Mouse (Mus musculus) brain, embryonic 14.5 days (tissue): ENCODE data around the gene Mpped1. TPM values are rescaled to one million over a fixed set of nuclear protein-coding genes. Genes with fewer than 3 reads are reported as not detected.
A peak's percentile ranks its signal among the peaks of the same experiment; 100 is the strongest.

Source experiments
- DNase-seq: peaks from one replicate; pipeline ENCODE4 v3.0.0-alpha.2; 2011; ENCODE audit warnings: low read depth
- CTCF ChIP-seq: fragments of 200-500 bp; IDR thresholded peaks from 2 replicates; pipeline ENCODE4 v1.5.1; 2012; ENCODE audit warnings: inconsistent platforms, mild to moderate bottlenecking, moderate library complexity, borderline replicate concordance; ENCODE audit not compliant: insufficient read depth, insufficient read length; ENCODE audit errors: extremely low read depth
- POLR2A ChIP-seq: fragments of 200-500 bp; IDR thresholded peaks from 2 replicates; pipeline ENCODE4 v1.6.1; 2012; ENCODE audit warnings: mild to moderate bottlenecking, inconsistent platforms, borderline replicate concordance; ENCODE audit not compliant: poor library complexity, insufficient read depth, insufficient read length, severe bottlenecking; ENCODE audit errors: extremely low read depth
- polyA plus RNA-seq: library from polyadenylated mRNA; depleted of rRNA; stranded (reverse); fragments of >200 nt; gene quantifications from 2 replicates; pipeline ENCODE4 v1.2.3, GENCODE M21; 2012

Gene Mpped1
- polyA plus RNA-seq, 1 experiment, result 51.5 TPM

DNA sequence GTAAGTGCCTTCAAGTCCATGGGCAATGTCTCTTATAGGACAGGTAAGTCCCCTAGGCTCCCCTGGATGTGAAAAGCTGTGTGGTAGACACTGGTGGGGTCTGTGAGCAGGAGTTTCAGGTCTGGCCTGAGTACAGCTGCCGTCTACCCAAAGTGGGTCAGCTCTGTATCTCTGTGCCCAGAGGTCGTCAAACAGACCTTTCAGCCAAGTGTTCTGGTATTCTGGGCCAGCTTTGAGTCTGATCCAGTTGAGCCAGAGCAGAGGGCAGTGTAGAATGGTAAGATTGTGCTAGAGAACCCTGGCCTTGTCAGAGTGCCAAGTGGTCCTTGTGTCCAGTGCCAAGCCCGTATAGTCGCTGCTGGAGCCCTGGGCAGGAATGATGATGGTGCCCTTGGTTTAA, 6.3 kb upstream of the Mpped1 start:
- no peak for TF ChIP-seq CTCF
- no peak for TF ChIP-seq POLR2A
- DNase-seq, result no peak

DNA sequence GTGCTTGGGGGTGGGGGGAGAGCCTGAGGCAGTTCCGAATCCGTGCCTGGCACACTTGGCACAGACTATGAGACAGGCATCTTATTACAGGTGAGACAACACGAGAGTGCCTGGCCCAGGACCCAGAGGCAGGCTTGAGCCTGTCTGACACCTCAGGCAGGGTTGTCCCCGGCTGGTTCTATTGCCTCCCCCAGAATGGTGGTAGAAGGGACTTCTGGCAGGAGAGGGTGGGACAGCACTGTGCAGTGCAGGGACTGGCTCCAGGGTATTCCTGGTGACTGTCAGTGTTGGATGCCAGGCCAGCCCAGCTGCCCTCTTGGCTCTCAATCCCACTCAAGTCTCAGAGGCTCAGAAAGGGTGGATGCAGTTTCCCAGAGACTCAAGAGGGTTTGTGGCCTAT, 4.3 kb upstream of the Mpped1 start:
- TF ChIP-seq POLR2A, result no peak
- no peak for TF ChIP-seq CTCF
- DNase-seq, result peak; percentile 77

- TF ChIP-seq POLR2A (no peak), CTCF (no peak)
Measured at GRCm38 (mm10) chr15:83776265-83777000, 2.8 kb upstream of the Mpped1 start.

GRCm38 (mm10) chr15:83777476-83777875, 1.8 kb upstream of the Mpped1 start:
- DNase-seq, result no peak
- TF ChIP-seq CTCF (no peak), POLR2A (no peak)

More at GRCm38 (mm10) chr15:83776265-83777000, 2.8 kb upstream of the Mpped1 start:
- DNase-seq, result no peak

DNA sequence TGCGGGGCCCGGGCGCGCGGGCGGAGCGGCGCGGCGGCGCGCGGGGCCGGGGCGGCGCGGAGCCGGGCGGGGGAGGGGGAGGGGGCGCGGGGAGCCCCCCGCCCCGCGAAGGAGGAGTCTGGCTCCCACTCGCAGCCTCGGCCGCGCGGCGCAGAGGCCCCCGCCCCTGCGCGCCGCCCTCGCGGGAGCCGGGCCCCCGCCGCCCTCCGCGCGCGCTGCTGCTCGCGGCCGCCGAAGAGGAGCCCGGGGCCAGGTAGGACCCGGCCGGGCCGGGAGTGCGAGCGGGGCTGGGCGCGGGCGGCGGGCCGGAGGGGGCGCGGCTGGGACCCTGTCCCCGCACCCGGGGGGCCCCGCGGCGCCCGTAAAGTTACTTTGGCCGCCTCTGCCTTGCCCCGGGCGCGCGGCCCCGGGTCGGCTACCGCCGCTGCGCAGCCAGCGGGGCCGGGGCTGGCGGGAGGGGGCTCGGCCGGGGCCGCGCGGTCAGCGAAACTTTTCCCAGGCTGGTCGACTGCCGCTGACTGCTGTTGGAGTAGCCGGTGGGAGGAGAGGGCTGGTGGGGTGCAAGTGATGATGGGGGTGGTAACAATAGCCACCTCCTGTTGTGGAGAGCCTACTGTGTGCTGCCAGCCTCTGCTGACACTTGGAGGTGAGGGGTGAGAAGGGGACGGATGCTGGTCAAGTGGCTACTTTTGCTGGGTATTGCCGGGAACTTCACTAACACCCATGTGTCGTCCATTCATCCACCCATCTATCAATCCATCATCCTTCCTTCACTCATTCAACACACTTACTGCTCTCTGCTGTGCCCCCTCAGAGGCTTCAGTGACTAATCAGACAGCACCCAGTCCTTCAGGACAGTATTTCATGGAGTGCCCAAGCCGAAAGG, 831 bp downstream of the Mpped1 start:
- TF ChIP-seq CTCF, result no peak
- TF ChIP-seq POLR2A, result no peak
- DNase-seq, result peak; percentile 67

- peak; percentile 79 for DNase-seq
Measured at GRCm38 (mm10) chr15:83781304-83781703, 2.0 kb downstream of the Mpped1 start.

DNA sequence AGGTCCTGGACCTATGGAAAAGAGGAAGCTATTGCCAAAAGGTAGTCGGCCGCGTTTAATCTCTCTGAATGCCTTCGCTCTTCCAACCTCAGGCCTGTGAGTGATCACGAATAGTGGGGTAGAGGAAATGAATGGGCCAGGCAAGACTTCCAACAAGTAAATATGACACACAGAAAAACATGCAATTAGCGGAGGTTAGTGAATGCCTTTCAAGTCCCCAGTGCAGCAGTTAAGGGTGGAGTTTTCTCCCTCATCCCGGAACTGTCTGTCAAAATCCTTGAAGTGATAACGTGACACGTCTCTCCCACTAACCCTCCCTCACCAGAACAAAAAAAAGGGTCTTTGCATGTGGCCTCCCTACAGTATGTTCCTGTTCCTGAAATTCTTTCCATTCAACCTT, 3.0 kb downstream of the Mpped1 start:
- TF ChIP-seq CTCF, result no peak
- TF ChIP-seq POLR2A, result no peak
- peak; percentile 72 for DNase-seq

More at GRCm38 (mm10) chr15:83781304-83781703, 2.0 kb downstream of the Mpped1 start:
- TF ChIP-seq POLR2A, result no peak
- TF ChIP-seq CTCF, result no peak

GRCm38 (mm10) chr15:83784772-83785171, 5.5 kb downstream of the Mpped1 start:
- DNase-seq, result no peak

DNA sequence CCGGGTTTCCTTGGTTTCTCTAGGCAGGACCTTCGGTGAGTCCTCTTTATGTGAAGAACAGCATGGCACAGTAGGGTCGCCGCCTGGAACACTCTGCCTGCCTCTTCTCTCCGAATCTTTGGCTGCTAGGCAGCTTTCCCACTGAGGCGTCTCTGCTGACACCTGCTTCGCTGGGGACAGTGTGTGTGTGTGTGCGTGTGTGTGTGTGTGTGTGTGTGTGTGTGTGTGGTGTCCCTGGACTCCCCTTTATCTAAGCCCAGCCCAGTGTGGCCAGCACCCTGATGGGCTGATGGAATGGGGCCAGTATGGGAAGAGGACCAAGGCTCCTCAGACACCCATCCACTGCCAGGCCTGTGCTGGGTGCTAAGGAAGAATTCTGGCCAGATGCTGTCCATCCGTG, 9.8 kb downstream of the Mpped1 start:
- TF ChIP-seq POLR2A (no peak), CTCF (no peak)
- no peak for DNase-seq

More at GRCm38 (mm10) chr15:83784772-83785171, 5.5 kb downstream of the Mpped1 start:
- TF ChIP-seq CTCF (no peak), POLR2A (no peak)

- TF ChIP-seq POLR2A (no peak), CTCF (no peak)
- DNase-seq, result peak; percentile 59
Measured at GRCm38 (mm10) chr15:83796924-83797323, 17.7 kb downstream of the Mpped1 start.

GRCm38 (mm10) chr15:83798964-83799363, 19.7 kb downstream of the Mpped1 start:
- no peak for TF ChIP-seq CTCF
- DNase-seq, result no peak
